Mouse (Mus musculus) cortical plate, adult 2 months (tissue): ENCODE measurements around the gene Creb1.

Experiments
- CTCF ChIP-seq: fragments of 200-500 bp; IDR thresholded peaks from 2 replicates; pipeline ENCODE4 v1.5.1; 2011; ENCODE audit warnings: mild to moderate bottlenecking, control low read depth, low read length; ENCODE audit not compliant: insufficient read depth; ENCODE audit errors: extremely low read depth
- POLR2A ChIP-seq: fragments of 200-500 bp; IDR thresholded peaks from 2 replicates; pipeline ENCODE4 v1.6.1; 2011; ENCODE audit warnings: mild to moderate bottlenecking, low read length, control low read depth; ENCODE audit not compliant: insufficient read depth; ENCODE audit errors: extremely low read depth

GRCm38 (mm10) chr1:64623558-64624435 is 91.4 kb downstream of the Creb1 start:
- no peak for TF ChIP-seq POLR2A
- TF ChIP-seq CTCF: no peak
